Mouse (Mus musculus) layer of hippocampus, adult 8-10 months (tissue): ENCODE data around the gene Bnip2. TPM values are rescaled to one million over a fixed set of nuclear protein-coding genes. Genes with fewer than 3 reads are reported as not detected.

Source experiments
- DNase-seq, 2 experiments: peaks; one replicate each; pipeline ENCODE4 v3.0.0; 2022; ENCODE audit warnings: low spot score in 2 of 2
- total RNA-seq, 4 experiments: library from RNA; stranded (reverse); gene quantifications; 2 replicates each; pipeline ENCODE4 v1.2.4; 2022

The Bnip2 gene
- total RNA-seq = 10 to 100 TPM; 35.7 to 50.2 (median 43.4) TPM

GRCm38 (mm10) chr9:69989303-69990121 lies at the start of gene Bnip2:
Gene Bnip2 (plus strand): TSS chr9:69989466.
- DNase-seq = peak; percentile 87 to 93

DNA sequence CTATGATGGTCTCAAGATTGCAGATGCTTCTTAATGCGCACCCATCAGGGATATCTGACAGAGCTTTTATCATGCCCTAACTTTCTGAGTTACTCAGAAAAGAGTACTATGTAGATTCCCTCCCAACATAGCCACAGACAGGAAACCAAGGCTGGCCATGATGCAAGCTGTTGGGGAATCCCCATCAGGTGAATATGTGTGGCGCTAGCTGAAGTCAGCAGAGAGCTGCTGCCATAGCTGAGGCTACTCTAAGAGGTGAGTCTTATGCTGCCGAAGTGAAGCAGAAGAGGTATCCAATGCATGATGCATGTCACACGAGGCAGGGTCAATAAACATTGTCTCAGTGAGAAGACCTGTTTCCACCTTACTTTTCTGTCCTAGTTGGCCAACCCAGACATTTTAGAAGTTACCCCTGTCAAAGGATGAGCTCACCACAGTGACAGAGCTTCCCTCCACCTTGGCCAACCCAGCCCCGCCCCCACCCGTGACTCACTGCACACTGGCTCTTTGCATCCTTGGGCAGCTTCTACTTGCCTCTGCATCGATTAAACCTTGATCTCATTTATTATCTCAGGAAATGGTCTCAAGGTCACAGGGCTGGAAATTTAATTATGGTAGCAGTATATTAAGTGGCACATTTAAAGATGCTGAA lies 48.3 kb upstream of the Bnip2 start:
- no peak for DNase-seq

DNA sequence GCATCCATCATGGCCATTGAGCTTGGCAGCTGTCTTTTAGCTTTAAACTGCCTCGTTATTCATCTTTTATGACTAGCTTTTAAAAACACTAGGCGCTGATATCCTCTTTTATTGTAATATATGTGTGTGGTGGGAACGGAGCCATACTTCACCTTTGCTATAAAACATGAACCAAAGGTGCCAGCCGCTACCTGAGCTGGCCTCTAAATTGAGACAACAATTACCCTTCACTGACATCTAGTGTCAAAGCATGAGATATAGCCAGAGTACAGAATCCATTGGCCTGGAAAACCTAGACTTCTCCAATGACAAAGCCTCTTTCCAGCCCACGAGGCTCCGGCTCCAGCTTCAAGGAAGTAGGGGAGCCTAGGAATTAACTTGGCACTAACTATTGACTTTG lies 47.7 kb upstream of the Bnip2 start:
- DNase-seq = no peak

DNA sequence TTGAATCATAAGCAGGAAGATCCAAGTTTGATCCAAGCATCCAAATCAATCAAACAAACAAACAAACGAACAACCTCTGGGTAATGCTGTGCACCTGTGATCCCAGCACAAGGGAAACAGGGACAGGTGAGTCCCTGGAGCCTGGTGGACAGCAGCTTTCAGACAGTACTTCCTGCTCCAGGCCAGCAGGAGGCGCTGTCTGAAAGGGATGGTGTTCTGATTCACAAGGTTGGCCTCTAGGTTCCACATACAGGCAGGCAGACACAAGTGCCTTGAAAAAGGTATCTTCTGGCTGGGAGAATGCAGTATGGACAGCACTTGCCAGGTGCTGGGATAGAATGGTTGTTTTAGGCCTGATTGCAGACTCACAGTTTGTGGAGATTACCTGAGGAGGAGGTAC lies 40.3 kb upstream of the Bnip2 start:
- DNase-seq = no peak

DNA sequence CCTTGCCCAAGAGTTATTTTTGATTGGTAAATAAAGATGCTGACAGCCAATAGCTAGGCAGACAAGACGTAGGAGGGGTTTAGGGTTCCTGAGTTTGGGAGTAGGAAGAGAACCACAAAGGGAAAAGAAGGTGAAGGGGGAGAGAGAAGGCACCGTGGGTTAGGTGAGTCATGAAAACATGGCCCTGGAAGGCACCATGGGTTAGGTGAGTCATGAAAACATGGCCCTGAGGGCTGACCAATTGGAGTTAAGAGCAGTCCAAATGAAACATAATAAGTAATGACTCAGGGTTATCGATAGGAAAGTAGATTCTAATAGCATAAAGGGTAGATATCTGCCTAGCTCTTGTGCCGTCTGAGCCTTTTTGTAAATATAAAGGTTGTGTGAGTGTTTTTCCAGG lies 39.6 kb upstream of the Bnip2 start:
- no peak for DNase-seq

GRCm38 (mm10) chr9:69961007-69961406 lies 28.3 kb upstream of the Bnip2 start:
- no peak for DNase-seq

DNA sequence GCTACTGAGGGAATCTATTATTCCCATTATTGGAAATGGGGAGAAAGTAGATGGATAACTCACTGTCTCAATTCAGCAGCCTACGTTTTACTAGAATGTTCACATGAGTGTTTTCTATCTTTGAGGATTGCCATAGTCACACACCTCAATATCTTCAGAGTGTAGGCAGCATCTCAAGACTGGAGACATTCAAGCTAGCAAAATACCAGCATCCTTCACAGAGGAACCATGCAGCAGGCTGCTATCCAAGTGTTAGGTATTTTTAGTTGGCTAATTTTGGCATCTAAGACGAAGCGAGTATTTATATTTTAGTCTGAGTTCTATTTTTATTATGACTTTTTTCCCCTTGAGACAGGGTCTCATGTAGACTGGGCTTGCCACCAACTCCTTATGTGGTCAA lies 24.9 kb upstream of the Bnip2 start:
- no peak for DNase-seq

GRCm38 (mm10) chr9:69985526-69985925 lies 3.7 kb upstream of the Bnip2 start:
- no peak for DNase-seq

DNA sequence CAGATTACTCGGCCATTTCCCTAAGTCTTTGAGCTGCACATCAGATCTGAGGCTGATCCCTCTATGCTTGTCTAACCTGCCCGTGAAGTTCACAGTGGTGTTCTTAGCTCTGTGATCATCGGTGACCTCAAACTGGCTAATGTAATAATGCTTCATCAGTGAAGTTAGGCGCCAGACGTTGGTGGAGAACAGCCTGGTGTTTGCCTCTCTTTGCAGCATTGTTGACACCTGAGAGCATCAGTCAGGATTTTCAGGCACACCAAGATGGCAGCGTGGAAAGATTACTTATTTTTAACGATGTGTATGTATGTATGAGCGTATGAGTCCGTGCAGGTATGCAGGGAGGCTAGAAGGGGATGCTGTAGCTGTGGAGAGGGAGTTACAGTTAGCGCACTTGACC lies 3.2 kb upstream of the Bnip2 start:
- no peak for DNase-seq

DNA sequence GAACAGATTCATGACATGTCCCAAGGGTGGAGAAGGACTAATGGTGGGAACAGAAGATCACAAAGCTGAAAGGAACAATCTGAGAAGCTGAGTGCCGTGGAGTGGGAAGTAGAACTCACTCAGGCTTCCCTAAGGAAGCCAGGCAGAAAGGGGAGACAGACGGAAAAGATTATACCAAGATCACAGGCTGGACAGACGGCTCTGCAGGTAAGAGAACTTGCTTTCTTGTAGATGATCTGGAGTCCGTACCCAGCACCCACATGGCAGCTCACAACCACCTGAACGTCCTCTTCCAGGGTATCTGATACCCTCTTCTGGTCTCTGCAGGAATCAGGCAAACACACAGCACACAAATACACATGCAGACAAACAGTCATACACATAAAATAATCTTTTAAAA lies 2.7 kb upstream of the Bnip2 start:
- no peak for DNase-seq

- DNase-seq = peak; percentile 24 to 65
These were observed 1.7 kb upstream of the Bnip2 start for GRCm38 (mm10) chr9:69987579-69987978.

- no peak for DNase-seq
These were observed 462 bp upstream of the Bnip2 start for GRCm38 (mm10) chr9:69988706-69989302.

GRCm38 (mm10) chr9:69990346-69990745 lies 1.1 kb downstream of the Bnip2 start:
- no peak for DNase-seq

GRCm38 (mm10) chr9:69992841-69993277 lies 3.6 kb downstream of the Bnip2 start:
- DNase-seq = no peak

DNA sequence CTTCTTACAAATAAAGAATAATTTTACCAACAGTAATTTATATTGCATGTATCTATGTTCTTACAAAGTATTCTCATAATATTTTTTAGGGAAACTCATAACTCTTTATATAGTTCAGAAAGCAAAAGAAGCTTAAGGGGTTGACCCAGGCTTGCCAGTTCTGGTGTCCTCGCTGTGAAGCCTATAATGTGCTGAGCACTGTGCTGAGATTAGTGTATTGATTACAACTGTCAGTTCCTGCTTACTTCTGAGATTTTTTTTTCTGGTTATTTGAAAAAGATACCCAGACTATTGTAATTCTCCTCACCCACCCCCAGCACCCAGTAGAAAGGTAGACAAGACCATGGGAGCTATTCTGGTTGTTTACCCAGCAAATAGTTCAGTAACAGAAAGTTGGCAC lies 4.2 kb downstream of the Bnip2 start:
- no peak for DNase-seq

GRCm38 (mm10) chr9:69994547-69994946 lies 5.3 kb downstream of the Bnip2 start:
- DNase-seq = no peak

GRCm38 (mm10) chr9:69999318-69999717 lies 10.1 kb downstream of the Bnip2 start:
- DNase-seq = no peak

DNA sequence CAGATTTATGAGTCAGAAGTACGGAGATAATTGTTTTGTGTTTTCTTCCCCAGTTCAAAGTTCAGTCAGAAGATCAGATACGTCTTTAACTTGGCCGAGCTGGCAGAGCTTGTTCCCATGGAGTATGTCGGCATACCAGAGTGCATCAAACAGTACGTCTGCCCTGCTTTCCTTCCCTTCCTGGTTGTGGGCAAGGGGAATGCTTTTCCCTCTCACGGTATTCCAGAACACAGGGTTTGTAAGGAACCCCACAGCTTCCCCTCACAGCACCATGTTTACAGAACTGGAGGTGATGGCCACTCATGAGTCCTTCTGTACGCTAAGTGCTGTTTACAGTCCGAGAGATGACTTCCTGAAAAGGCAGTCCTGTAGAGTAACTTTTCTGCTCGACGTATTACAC lies 14.2 kb downstream of the Bnip2 start:
- DNase-seq = no peak

- DNase-seq = no peak
These were observed 17.7 kb downstream of the Bnip2 start for GRCm38 (mm10) chr9:70006984-70007383.

DNA sequence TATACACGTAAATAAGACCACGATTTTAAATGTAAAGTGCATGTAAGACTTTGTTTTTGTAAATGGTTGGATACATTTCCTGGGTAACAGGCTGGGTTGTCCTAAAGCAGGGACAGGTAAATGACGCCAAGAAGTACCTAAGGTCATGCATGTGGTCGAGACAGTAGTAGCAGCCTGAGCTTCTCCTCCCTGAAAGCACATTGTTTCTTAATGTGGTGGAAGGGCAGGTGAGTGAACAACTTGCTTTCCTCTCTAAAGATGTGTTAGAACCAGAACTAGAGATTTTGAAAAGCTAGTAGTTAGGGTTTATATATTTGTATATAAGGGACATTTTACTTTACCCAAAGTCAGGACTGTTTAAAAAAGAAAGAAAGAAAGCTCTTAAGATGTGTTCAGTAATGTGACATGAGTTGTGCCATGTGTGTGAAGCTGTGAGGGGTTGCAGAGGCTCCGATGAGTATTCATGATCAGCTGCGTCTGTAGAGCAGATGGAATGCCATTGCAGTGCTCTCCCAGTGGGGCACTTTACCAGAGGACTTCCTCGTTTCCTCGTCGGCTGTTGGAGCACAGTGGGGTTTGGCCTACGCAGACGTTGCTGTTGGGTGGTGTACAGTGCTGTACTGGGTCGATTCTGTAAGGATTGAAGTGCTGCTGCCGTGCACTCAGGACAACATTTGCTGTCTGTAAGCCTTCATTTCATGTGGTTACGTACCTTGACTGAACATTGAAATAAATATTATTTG lies 18.4 kb downstream of the Bnip2 start:
- DNase-seq = peak; percentile 18 to 37

DNA sequence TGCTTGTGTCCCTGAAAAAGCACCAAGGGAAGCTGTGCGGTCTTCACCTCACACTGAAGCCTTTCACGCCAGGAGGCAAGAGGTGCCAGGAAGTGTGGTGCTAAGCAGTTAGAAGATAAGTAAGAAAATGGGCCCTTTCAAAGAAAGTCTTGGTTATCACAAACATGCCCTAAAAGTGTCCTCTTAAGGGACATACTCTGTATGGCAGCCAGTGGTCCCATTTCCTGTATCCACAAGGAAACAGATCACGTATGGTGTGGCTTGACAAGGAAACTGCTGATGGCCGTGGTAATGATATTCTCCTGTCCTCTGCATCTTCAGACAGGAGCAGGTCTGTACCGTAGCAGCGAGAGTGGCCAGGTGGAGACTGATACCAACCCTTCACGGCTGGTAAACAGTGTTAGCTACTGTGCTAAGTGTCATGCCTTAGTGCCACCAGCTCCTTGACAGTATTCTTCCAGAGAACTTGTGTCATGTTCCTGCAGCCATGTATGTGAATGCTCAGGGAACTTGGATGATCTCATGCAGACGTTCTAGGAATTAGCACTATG lies 20.6 kb downstream of the Bnip2 start:
- no peak for DNase-seq
